Mouse (Mus musculus): ENCODE data around the gene Atg4d. TPM values are rescaled to one million over a fixed set of nuclear protein-coding genes. Genes with fewer than 3 reads are reported as not detected.
"Not testable (repeated sequence)": the region's sequence is repeated elsewhere in the genome, so short reads cannot be mapped to it uniquely, and the experiment has no call there.

The Atg4d gene
- 10 to 100 TPM; 39.8 to 40.2 TPM for total RNA-seq (2021)
- long read RNA-seq, experiment 1, full-length matches to known transcripts: 38 of 64 reads
- long read RNA-seq, experiment 1, partial matches to known transcripts: 11 of 64 reads
- long read RNA-seq, experiment 1, other reads (novel, unspliced or antisense): 15 of 64 reads
- long read RNA-seq, experiment 2, full-length matches to known transcripts: 64 of 82 reads
- long read RNA-seq, experiment 2, partial matches to known transcripts: 6 of 82 reads
- long read RNA-seq, experiment 2, other reads (novel, unspliced or antisense): 12 of 82 reads

GRCm38 (mm10) chr9:21265000-21265561 is at the start of gene Atg4d:
Gene Atg4d (plus strand): TSS chr9:21265293.
- no peak for TF ChIP-seq CTCF (conservative IDR thresholded peaks at IDR 0.05)
- Histone ChIP-seq H3K27ac (peak within 1 kb of the TSS; percentile 90), H3K4me3 (peak within 1 kb of the TSS; percentile 98)
- DNase-seq (ENCODE audit: low spot score in 2 of 2): peak; percentile 96 to 98

DNA sequence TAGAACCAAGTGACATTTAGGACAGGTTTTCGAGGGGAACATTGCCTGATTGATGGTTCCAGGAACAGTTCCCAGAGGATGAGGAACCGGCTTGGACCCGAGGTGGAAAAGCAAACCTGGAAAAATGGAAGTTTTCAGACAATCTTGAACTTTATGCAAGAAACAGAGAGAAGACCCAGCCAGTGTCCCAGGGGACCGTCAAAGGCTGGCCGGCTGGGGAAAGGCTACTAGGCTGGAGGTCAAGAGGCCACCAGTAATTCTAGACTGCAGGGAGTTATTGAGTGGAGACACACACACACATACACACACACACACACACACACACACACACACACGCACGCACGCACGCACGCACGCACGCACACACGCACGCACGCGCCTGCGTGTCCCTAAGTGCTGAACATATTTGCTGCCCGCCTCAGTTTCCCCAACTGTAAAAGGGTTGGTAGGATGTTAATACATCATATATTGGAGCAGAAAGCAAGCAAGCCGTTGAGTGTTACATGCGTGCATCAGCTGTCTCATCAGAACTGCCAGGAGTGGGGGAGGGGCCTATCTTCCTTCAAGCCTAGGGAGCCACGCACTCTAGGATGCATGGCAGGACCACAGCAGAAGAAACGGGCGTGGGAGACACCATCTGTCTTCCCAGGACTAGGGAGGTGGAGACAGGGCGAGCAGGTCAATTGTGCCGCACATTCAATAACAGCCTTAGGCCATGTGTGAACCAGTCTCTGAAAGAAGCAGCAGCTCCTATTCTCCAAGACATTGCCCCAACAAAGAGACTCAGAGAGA is 48.8 kb upstream of the Atg4d start:
- H3K4me3 ChIP-seq: no peak overlapping the region
- DNase-seq (ENCODE audit: low spot score in 2 of 2): peak; percentile 51 to 63
- peak overlapping the region; percentile 3; the same call in 1 of the 2 replicates for H3K27ac ChIP-seq
- TF ChIP-seq CTCF (conservative IDR thresholded peaks at IDR 0.05): no peak

DNA sequence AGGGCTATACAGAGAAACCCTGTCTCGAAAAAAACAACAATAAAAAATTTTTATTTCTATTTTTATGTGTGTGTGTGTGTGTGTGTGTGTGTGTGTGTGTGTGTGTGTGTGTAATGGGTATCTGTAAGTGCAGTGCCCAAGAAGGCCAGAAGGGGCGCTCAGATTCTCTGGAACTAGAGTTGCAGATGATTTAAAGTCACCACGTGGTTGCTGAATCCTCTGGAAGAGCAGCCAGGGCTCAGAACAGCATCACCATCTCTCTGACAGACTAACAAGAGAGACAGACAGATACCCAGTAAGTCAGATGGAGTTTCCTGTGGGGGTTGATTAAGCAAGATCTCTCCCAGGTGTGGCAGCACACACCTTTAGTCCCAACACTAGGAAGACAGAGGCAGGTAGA is 45.3 kb upstream of the Atg4d start:
- H3K4me3 ChIP-seq: no peak overlapping the region
- DNase-seq (ENCODE audit: low spot score in 2 of 2): no peak
- no peak overlapping the region for H3K27ac ChIP-seq
- TF ChIP-seq CTCF (conservative IDR thresholded peaks at IDR 0.05): no peak

GRCm38 (mm10) chr9:21220490-21221382 is 44.4 kb upstream of the Atg4d start:
- DNase-seq (ENCODE audit: low spot score in 2 of 2): peak; percentile 93 to 96
- H3K27ac ChIP-seq: peak overlapping the region; percentile 75
- TF ChIP-seq CTCF (conservative IDR thresholded peaks at IDR 0.05): peak; percentile 98
- H3K4me3 ChIP-seq: peak overlapping the region; percentile 48

- DNase-seq (ENCODE audit: low spot score in 2 of 2): no peak
- Histone ChIP-seq H3K27ac (peak overlapping the region; percentile 75; the same call in 1 of the 2 replicates), H3K4me3 (no peak overlapping the region)
- peak; percentile 76 for TF ChIP-seq CTCF (conservative IDR thresholded peaks at IDR 0.05)
These were observed 43.6 kb upstream of the Atg4d start for GRCm38 (mm10) chr9:21221383-21221929.

DNA sequence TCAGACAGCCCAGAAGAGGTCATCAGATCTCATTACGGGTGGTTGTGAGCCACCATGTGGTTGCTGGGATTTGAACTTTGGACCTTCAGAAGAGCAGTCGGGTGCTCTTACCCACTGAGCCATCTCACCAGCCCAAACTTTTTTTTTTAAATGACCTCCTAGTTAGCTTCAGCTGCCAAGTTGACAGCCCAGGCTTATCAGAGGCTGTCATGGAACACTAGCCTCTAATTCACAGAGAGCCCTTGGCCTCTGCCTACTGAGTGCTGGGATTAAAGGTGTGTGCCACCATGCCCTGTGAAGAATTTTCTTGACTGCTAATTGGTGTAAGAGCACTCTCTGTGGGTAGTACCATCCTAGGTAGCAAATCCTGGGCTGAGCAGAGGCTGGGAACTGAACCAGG is 41.6 kb upstream of the Atg4d start:
- DNase-seq (ENCODE audit: low spot score in 2 of 2); H3K4me3 ChIP-seq; H3K27ac ChIP-seq: not testable (repeated sequence)

DNA sequence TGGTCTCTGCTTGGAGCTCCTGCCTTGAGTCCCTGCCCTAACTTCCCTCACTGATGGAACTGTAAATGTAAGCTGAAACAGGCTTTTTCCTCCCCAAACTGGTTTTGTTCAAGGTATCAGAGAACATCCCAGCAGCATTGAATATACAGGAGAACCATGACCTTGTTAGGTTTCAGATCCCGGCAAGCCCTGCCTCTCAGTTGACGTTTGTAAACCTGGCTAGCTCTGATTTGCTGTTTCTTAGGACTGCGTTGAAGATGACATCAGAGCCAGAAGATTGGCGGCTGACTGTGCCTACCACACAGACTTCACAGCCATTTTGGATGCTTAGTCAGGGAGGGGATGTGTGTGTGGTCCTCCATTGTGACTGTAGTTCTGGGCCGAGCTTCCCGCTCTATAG is 41.2 kb upstream of the Atg4d start:
- no peak for TF ChIP-seq CTCF (conservative IDR thresholded peaks at IDR 0.05)
- no peak for DNase-seq (ENCODE audit: low spot score in 2 of 2)
- Histone ChIP-seq H3K27ac (no peak overlapping the region), H3K4me3 (no peak overlapping the region)

- no peak for DNase-seq (ENCODE audit: low spot score in 2 of 2)
- Histone ChIP-seq H3K27ac (no peak overlapping the region), H3K4me3 (peak overlapping the region; percentile 36)
- peak; percentile 34 for TF ChIP-seq CTCF (conservative IDR thresholded peaks at IDR 0.05)
These were observed 40.3 kb upstream of the Atg4d start for GRCm38 (mm10) chr9:21224576-21225414.

DNA sequence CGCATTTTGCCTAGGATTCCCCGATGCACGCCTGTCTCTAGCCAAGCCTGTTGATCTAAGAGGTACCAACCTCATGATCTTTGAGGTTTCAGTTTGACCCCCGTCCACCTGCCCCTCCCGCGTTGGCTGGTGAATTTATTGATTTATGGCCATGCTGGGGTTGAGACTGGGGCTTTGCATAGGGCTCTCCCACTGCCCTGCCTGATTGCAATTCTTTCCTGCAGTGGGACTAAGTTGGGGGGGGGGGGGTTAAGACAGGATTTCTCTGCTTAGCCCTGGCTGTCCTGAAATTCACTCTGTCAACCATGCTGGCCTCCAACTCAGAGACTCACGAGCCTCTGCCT is 39.7 kb upstream of the Atg4d start:
- no peak for DNase-seq (ENCODE audit: low spot score in 2 of 2)
- Histone ChIP-seq H3K27ac (no peak overlapping the region), H3K4me3 (peak overlapping the region; percentile 36)
- TF ChIP-seq CTCF (conservative IDR thresholded peaks at IDR 0.05): no peak

DNA sequence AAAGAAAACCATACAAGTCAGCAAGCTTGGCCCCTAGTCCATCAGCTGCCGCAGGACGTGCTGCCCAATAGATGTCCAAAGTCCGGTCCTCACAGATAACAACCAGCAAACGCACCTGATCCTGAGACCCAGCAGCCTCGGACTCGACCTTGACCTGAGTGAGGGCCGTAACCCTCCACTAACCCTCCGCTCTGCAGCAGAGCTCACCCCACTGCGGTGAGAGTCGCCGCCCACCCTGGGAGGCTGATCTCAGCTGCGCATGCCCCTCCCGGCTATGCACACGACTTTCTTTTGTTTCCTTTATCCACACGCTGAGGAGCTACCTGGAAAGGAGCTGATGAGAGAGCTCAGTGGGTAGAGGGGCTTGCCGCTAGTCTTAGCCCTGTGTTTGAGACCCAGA is 37.8 kb upstream of the Atg4d start:
- TF ChIP-seq CTCF (conservative IDR thresholded peaks at IDR 0.05): no peak
- H3K4me3 ChIP-seq: peak overlapping the region; percentile 5; the same call in 1 of the 2 replicates
- H3K27ac ChIP-seq: no peak overlapping the region
- DNase-seq (ENCODE audit: low spot score in 2 of 2): no peak

GRCm38 (mm10) chr9:21231551-21231950 is 33.5 kb upstream of the Atg4d start:
- no peak for DNase-seq (ENCODE audit: low spot score in 2 of 2)
- no peak overlapping the region for H3K4me3 ChIP-seq
- H3K27ac ChIP-seq: no peak overlapping the region
- TF ChIP-seq CTCF (conservative IDR thresholded peaks at IDR 0.05): no peak

All from layer of hippocampus, adult 2 months (tissue).